Mouse (Mus musculus): ENCODE measurements around the gene Hist3h2ba. TPM values are rescaled to one million over a fixed set of nuclear protein-coding genes. Genes with fewer than 3 reads are reported as not detected.

Gene Hist3h2ba
- total and polyA plus RNA-seq, 2 experiments: 0.37 TPM; not detected in 1

- Histone ChIP-seq H3K27ac (replicated peaks; ENCODE audit: insufficient read depth, low read depth, low read length) (no peak overlapping the region), H3K4me1 (ENCODE audit: control insufficient read depth, insufficient read depth, low read length) (no peaks in the 10 kb centered on the region), H3K4me3 (ENCODE audit: insufficient read depth, low read depth, low read length) (no peak overlapping the region), H3K9ac (ENCODE audit: low read depth, low read length) (no peak overlapping the region), H3K27me3 (ENCODE audit: control insufficient read depth, insufficient read depth, low read length) (no peaks in the 10 kb centered on the region), H3K36me3 (ENCODE audit: control insufficient read depth, insufficient read depth, low read length) (no peaks in the 10 kb centered on the region), H3K79me2 (ENCODE audit: control insufficient read depth, insufficient read depth, low read length) (no peaks in the 10 kb centered on the region)
- WGBS: 90% methylated on average over 21 of the region's 21 CpGs
- peak; percentile 22; the same call in 1 of the 2 replicates for TF ChIP-seq CTCF (IDR thresholded peaks at IDR 0.05; ENCODE audit: low read depth, low read length)
- TF ChIP-seq POLR2A (IDR thresholded peaks at IDR 0.05; ENCODE audit: extremely low read depth, insufficient read depth, low read length): no peak
- DNase-seq (ENCODE audit: extremely low read depth, low read depth, low spot score): no peak
Observed at GRCm38 (mm10) chr11:58970831-58971530, 22.3 kb downstream of the Hist3h2ba start.

DNA sequence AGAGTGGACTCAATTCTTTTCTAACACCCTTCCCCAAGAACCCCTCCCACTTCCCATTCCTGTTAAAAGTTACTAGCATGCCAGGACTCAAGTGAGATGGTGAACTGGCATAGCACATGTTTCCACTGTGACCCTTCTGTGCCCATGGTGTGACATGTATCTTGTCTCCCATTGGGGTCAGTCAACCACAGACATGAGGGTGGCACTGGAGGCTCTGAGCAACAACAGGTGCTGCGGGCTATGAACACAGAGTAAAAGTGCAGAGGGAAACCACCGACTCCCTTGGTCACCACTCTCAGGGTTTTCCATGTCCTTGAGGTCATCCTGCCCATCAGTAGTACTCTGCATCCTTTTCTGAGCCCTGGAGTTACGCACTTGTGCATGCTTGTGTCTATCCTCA is 23.1 kb downstream of the Hist3h2ba start:
- Histone ChIP-seq H3K79me2 (ENCODE audit: control insufficient read depth, insufficient read depth, low read length) (no peaks in the 10 kb centered on the region), H3K9ac (ENCODE audit: low read depth, low read length) (no peak overlapping the region), H3K27me3 (ENCODE audit: control insufficient read depth, insufficient read depth, low read length) (no peaks in the 10 kb centered on the region), H3K36me3 (ENCODE audit: control insufficient read depth, insufficient read depth, low read length) (no peaks in the 10 kb centered on the region), H3K4me1 (ENCODE audit: control insufficient read depth, insufficient read depth, low read length) (no peaks in the 10 kb centered on the region), H3K4me3 (ENCODE audit: insufficient read depth, low read depth, low read length) (no peak overlapping the region), H3K27ac (replicated peaks; ENCODE audit: insufficient read depth, low read depth, low read length) (no peak overlapping the region)
- TF ChIP-seq POLR2A (IDR thresholded peaks at IDR 0.05; ENCODE audit: extremely low read depth, insufficient read depth, low read length) (no peak), CTCF (IDR thresholded peaks at IDR 0.05; ENCODE audit: low read depth, low read length) (no peak)
- no peak for DNase-seq (ENCODE audit: extremely low read depth, low read depth, low spot score)
- 91% methylated on average over 3 of the region's 3 CpGs for WGBS

DNA sequence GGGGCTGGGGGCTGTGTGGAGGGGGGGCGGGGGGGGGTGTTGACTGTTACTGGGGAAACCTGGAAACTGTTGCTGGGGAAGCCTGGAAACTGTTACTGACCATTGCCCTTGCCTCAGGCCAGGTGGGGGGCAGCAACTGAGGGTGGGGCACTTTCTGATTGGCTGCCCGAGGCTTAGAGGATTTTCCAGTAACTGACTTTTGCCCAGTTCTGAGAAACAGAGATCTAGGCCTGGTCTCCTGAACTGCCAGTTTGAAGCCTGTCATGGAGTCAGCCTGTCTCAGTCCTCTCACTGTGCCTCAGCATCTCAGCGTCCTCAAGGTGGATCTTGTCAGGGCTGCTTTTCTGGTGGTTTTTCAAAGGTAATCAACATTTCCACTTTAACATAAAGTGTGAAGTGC is 25.7 kb downstream of the Hist3h2ba start:
- 76% methylated on average over 3 of the region's 3 CpGs for WGBS
- no peak overlapping the region for H3K4me3 ChIP-seq (ENCODE audit: insufficient read depth, low read depth, low read length)
- H3K4me1 ChIP-seq (ENCODE audit: control insufficient read depth, insufficient read depth, low read length): 0 out of 2 replicates have a peak, but pooled peaks cover 2% of the 10 kb centered on the region
- no peaks in the 10 kb centered on the region for H3K27me3 ChIP-seq (ENCODE audit: control insufficient read depth, insufficient read depth, low read length)
- TF ChIP-seq POLR2A (IDR thresholded peaks at IDR 0.05; ENCODE audit: extremely low read depth, insufficient read depth, low read length): no peak
- TF ChIP-seq CTCF (IDR thresholded peaks at IDR 0.05; ENCODE audit: low read depth, low read length): no peak
- no peak overlapping the region for H3K9ac ChIP-seq (ENCODE audit: low read depth, low read length)
- peaks cover 5% of the 10 kb centered on the region; the same call in 1 of the 2 replicates for H3K79me2 ChIP-seq (ENCODE audit: control insufficient read depth, insufficient read depth, low read length)
- H3K27ac ChIP-seq (replicated peaks; ENCODE audit: insufficient read depth, low read depth, low read length): no peak overlapping the region
- no peak for DNase-seq (ENCODE audit: extremely low read depth, low read depth, low spot score)
- H3K36me3 ChIP-seq (ENCODE audit: control insufficient read depth, insufficient read depth, low read length): no peaks in the 10 kb centered on the region

- WGBS: under 1% methylated on average over 29 of the region's 29 CpGs
- no peak for DNase-seq (ENCODE audit: extremely low read depth, low read depth, low spot score)
- Histone ChIP-seq H3K27ac (replicated peaks; ENCODE audit: insufficient read depth, low read depth, low read length) (peak overlapping the region; percentile 95), H3K9ac (ENCODE audit: low read depth, low read length) (peak overlapping the region; percentile 74), H3K36me3 (ENCODE audit: control insufficient read depth, insufficient read depth, low read length) (peaks cover 1% of the 10 kb centered on the region; the same call in 1 of the 2 replicates), H3K27me3 (ENCODE audit: control insufficient read depth, insufficient read depth, low read length) (no peaks in the 10 kb centered on the region), H3K4me3 (ENCODE audit: insufficient read depth, low read depth, low read length) (peak overlapping the region; percentile 84), H3K4me1 (ENCODE audit: control insufficient read depth, insufficient read depth, low read length) (peaks cover 11% of the 10 kb centered on the region), H3K79me2 (ENCODE audit: control insufficient read depth, insufficient read depth, low read length) (peaks cover 21% of the 10 kb centered on the region; the same call in 1 of the 2 replicates)
- TF ChIP-seq CTCF (IDR thresholded peaks at IDR 0.05; ENCODE audit: low read depth, low read length) (no peak), POLR2A (IDR thresholded peaks at IDR 0.05; ENCODE audit: extremely low read depth, insufficient read depth, low read length) (no peak)
Observed at GRCm38 (mm10) chr11:58977150-58977549, 28.4 kb downstream of the Hist3h2ba start.

DNA sequence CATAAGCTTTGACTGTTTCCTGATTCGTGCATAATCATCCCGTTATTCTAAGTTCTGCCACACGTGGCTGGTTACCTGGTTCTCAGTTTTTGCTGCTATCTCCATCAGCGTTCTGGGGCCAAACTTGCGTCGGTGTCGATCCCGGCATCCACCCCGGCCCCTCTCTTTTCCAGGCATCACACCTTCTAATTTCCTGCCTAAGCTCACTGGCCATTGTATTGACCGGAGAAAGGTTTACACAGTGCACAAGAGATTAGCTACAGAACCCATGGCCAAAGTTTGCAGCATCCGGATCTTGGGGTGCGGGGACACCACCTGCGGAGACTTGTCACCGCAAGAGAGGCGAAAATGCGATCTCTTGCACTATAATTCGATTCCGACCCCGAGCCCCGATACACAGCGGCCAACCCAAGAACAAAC is 28.9 kb downstream of the Hist3h2ba start:
- DNase-seq (ENCODE audit: extremely low read depth, low read depth, low spot score): no peak
- under 1% methylated on average over 21 of the region's 21 CpGs for WGBS
- peaks cover 11% of the 10 kb centered on the region for H3K4me1 ChIP-seq (ENCODE audit: control insufficient read depth, insufficient read depth, low read length)
- H3K36me3 ChIP-seq (ENCODE audit: control insufficient read depth, insufficient read depth, low read length): peaks cover 4% of the 10 kb centered on the region; the same call in 1 of the 2 replicates
- no peak for TF ChIP-seq CTCF (IDR thresholded peaks at IDR 0.05; ENCODE audit: low read depth, low read length)
- no peak for TF ChIP-seq POLR2A (IDR thresholded peaks at IDR 0.05; ENCODE audit: extremely low read depth, insufficient read depth, low read length)
- H3K9ac ChIP-seq (ENCODE audit: low read depth, low read length): peak overlapping the region; percentile 74
- H3K79me2 ChIP-seq (ENCODE audit: control insufficient read depth, insufficient read depth, low read length): peaks cover 21% of the 10 kb centered on the region; the same call in 1 of the 2 replicates
- no peaks in the 10 kb centered on the region for H3K27me3 ChIP-seq (ENCODE audit: control insufficient read depth, insufficient read depth, low read length)
- peak overlapping the region; percentile 84 for H3K4me3 ChIP-seq (ENCODE audit: insufficient read depth, low read depth, low read length)
- H3K27ac ChIP-seq (replicated peaks; ENCODE audit: insufficient read depth, low read depth, low read length): peak overlapping the region; percentile 95
